Mouse (Mus musculus): ENCODE data around the gene Asic4.

- no peak for TF ChIP-seq FLI1 (IDR thresholded peaks at IDR 0.05; ENCODE audit: low read length)
- TF ChIP-seq GATA1 (IDR thresholded peaks at IDR 0.05; ENCODE audit: borderline replicate concordance, low read length): no peak
Measured at GRCm38 (mm10) chr1:75512550-75512949, 62.3 kb downstream of the Asic4 start.

Data from megakaryocyte, embryonic 14.5 days (primary cell).